Mouse (Mus musculus): ENCODE data around the gene Acot11. TPM values are rescaled to one million over a fixed set of nuclear protein-coding genes. Genes with fewer than 3 reads are reported as not detected.

Gene Acot11
- polyA plus RNA-seq (2014; fragmentation: Illumina TruSeq; extraction: RNeasy Lipid Tissue Mini Kit (QIAGEN cat#74804); ENCODE audit: low read depth, low replicate concordance), result 9.9 TPM

DNA sequence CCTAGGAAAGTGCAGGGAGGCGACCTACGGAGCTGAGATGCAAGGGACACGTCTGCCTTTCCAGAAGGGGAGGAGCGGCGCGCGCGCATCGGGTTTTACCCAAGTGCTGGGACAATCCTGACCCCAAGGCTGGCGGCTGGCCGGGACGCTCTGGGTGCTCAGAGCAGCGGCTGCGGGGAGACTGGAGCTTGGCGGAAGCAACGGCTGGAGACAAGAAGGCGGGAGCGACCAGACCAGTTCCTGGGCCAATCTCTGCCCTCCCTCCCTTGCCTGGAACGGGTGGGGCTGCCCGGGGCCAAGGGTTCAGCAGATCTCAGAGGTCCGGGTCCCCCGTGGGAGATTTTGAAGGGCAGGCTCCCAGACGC lies at the start of gene Acot11:
Gene Acot11, minus strand, starts transcription at position 89 of the 365 bp plus-strand sequence.

DNA sequence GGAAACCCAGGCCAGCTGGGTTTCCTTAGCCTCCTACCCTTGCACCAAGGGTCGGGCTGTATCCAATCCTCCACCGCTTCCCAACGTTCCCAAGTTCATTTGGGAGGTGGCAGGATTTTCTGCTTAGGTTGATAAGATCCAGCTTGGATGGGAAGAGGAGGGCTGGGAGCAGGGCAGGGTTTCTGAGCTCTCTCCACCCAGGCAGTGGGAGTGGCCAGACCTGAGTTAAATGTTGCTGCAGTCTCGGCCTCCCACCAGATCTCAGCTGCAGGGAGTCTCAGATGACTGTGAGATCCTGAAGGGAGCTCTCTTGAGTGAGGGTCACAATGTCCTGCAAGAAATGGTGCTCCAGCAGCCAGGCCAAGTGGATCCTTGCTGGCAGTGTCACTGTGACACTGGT lies 71.2 kb downstream of the Acot11 start, which contains the start of gene Fam151a:
Gene Fam151a, plus strand, starts transcription at position 254 of the 400 bp plus-strand sequence.

GRCm38 (mm10) chr4:106730814-106731213 lies 74.0 kb downstream of the Acot11 start, which contains the start of gene Mroh7:
Mroh7 (minus strand) TSS chr4:106730925.

Other genes starting within 250 kb of the Acot11 start
- 5.1 TPM for gene Dhcr24, start 244.0 kb downstream of the Acot11 start, polyA plus RNA-seq (2014; fragmentation: Illumina TruSeq; extraction: RNeasy Lipid Tissue Mini Kit (QIAGEN cat#74804); ENCODE audit: low read depth, low replicate concordance)
- not detected for gene Lexm, start 187.8 kb downstream of the Acot11 start, polyA plus RNA-seq (2014; fragmentation: Illumina TruSeq; extraction: RNeasy Lipid Tissue Mini Kit (QIAGEN cat#74804); ENCODE audit: low read depth, low replicate concordance)
- gene Ttc22, start 182.6 kb downstream of the Acot11 start, polyA plus RNA-seq (2014; fragmentation: Illumina TruSeq; extraction: RNeasy Lipid Tissue Mini Kit (QIAGEN cat#74804); ENCODE audit: low read depth, low replicate concordance), result 4.9 TPM
- gene Pars2, start 153.9 kb downstream of the Acot11 start, polyA plus RNA-seq (2014; fragmentation: Illumina TruSeq; extraction: RNeasy Lipid Tissue Mini Kit (QIAGEN cat#74804); ENCODE audit: low read depth, low replicate concordance), result 2.3 TPM
- 49.4 TPM for gene Ttc4, start 126.1 kb downstream of the Acot11 start, polyA plus RNA-seq (2014; fragmentation: Illumina TruSeq; extraction: RNeasy Lipid Tissue Mini Kit (QIAGEN cat#74804); ENCODE audit: low read depth, low replicate concordance)
- not detected for gene Mroh7, start 74.1 kb downstream of the Acot11 start, polyA plus RNA-seq (2014; fragmentation: Illumina TruSeq; extraction: RNeasy Lipid Tissue Mini Kit (QIAGEN cat#74804); ENCODE audit: low read depth, low replicate concordance)
- not detected for gene Fam151a, start 71.1 kb downstream of the Acot11 start, polyA plus RNA-seq (2014; fragmentation: Illumina TruSeq; extraction: RNeasy Lipid Tissue Mini Kit (QIAGEN cat#74804); ENCODE audit: low read depth, low replicate concordance)
- gene Ssbp3, start 105.7 kb upstream of the Acot11 start, polyA plus RNA-seq (2014; fragmentation: Illumina TruSeq; extraction: RNeasy Lipid Tissue Mini Kit (QIAGEN cat#74804); ENCODE audit: low read depth, low replicate concordance), result 107 TPM